Mouse (Mus musculus): Measurements from ENCODE around the gene Lman2l.

Lman2l gene
- long read RNA-seq, experiment 1, transcript Lman2l-204 (8 exons, 3,378 nt): major isoform, 57 of 74 reads
- long read RNA-seq, experiment 1, partial matches to known transcripts: 2 of 74 reads
- long read RNA-seq, experiment 1, other reads (novel, unspliced or antisense): 14 of 74 reads
- long read RNA-seq, experiment 2, full-length matches to known transcripts: 93 of 110 reads
- long read RNA-seq, experiment 2, partial matches to known transcripts: 4 of 110 reads
- long read RNA-seq, experiment 2, other reads (novel, unspliced or antisense): 13 of 110 reads

DNA sequence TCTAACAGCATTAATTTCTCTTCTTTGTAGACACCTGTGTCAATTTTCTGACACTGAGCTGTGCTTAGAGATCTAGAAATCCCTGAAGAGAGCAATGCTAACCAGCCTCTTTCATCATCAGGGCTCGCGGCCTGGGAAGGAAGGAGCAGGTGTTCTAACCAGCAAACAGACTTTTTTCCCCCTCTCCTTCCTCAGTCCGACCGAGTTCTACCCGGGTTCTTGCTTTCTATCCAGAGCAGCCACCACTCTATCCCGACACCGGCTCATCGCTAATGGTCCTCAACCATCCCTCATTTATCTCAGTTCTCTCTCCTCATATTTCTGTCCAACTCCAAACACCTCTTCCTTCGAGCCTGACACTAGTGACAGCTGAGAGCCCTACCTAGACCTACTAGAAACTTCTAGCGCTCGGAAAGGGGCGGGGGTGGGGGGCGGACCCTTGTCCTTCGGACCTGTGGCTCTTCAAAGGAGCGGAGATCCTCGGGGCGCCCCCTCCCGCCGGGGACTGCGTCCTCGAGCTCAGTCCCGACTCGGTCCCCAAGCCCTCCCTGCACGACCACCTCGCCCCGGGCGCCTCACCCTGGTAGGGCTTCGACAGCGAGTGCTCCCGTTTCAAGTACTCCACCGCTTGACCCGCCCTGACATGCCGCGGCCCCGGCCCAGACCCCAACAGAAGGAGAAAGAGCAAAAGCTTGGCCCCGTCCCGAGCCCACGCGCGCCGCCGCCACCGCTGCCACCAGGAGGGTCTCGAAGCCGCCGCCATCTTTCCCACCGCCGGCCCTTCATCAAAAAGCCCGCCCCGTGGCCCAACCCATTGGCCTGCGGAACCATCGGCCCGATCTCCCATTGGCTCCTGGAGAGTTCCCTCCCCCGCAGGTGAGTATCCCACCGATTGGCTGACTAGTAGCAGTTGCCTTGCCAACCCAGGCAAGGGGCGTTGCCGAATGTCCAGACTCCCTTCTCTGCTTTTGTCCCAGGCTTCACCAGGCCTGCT, at the start of gene Lman2l:
Gene Lman2l, minus strand, starts transcription at position 801 of the 994 bp plus-strand sequence.
- intact Hi-C loops (cut with DNase I): no loop called here

DNA sequence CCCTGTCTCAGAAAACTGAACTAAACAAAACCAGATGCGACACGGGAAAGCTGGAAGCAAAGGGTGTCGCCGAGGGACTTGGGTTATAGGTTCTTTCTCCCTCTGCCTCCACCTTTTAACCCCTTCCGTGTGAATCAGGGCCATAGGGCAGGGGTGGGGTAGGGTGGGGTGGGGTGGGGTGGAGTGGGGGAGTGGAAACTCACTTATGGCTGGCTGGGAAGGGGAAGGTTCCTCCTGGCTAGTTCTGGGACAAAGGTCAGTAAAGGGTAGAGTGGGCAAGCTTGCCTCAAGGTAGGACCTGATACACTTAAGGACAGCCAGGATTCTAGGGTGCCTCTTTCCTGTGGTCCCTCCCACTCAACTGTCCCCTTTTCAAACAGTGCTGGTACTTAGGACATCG, 48.2 kb upstream of the Lman2l start:
- intact Hi-C loops (cut with DNase I): no loop called here

DNA sequence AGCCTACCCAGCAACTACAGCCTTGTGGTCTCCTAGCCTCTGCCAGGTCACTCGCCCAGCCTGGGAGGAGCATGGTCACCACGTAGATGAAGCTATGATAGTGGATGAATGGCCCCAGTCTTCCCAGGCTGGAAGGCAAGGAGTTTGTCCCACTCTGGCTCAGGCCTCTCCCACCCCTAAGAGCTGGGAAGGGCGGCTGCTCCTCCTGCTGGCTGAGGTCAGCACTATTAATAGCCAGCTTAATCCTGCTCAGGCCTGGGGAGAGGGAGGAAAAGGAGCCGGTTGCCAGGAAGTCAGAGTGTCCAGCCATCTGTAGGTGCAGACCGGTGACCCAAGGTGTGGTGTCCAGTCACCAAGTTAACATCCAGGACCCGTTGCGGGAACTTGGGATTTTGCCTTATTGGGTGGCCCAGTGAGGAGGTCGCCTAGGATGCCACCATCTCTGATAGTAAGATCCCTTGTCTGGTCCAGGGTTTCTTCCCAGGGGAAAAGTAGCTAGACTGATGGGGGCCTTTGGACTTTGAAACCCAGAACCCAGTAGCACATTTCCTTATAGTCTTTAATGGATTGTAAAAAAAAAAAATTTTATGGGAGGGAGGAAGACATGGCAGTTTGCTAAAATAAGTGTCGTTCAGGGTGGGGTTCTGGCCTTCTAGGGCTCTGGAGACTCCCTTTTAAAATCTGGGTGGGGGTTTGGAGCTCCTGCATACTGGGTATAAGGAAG, 47.5 kb upstream of the Lman2l start:
- intact Hi-C loops (cut with DNase I): no loop called here

DNA sequence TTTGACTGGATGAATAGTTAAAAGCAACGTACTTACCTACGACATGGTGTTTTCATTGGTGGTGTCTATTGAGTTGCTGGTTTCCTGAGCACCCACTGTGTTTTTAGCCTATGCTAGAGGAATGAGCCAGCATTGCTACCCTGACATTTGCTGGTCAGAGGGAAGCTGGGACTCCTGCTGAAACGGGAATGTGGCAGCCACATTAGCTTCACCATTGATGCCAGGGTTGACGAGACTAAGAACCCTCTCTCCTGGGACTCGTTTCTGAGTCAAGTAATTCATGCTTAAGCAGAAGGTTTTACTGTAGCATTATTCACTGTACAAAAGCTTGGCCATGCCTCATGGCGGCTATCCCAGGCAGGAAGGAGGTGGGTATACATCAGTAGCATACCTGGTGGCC, 44.6 kb upstream of the Lman2l start:
- intact Hi-C loops (cut with DNase I): no loop called here

DNA sequence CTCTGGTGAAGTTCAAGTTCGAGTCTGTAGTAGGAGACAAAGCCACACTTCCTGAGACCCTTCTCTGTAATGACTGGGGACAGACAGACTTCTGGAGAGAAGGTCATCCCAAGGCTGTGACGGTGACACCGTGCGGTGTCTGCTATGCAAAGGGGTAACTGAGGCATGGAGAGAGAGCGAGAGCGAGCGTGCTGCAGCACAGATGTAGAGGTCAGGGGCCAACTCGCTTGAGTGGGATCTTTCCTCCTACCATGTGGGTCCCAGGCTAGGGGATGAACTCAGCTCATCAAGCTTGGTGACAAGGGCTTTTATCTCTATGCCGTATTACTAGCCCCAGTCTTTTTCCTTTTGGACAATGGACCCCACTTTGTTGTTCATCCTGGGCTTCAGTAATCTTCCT, 42.0 kb upstream of the Lman2l start:
- intact Hi-C loops (cut with DNase I): no loop called here

DNA sequence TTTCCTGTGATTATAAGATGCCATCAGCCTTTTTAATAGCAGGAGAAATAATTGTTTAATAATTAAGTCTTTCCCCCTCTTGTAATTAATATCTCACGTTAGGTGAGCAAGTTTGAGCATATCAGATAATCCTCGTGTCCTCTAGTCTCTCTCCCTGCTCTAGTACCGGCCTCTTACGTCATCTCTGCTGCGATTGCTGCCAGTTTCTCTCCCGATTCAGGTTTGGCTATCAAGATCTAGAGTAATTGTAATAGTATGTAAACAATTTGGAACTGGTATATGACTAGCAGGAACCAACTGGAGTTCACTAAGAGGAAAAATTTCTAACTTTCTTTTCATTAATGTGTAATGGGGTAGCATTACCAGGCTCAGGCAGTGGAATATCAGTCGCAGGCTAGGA, 40.0 kb upstream of the Lman2l start:
- intact Hi-C loops (cut with DNase I): no loop called here

DNA sequence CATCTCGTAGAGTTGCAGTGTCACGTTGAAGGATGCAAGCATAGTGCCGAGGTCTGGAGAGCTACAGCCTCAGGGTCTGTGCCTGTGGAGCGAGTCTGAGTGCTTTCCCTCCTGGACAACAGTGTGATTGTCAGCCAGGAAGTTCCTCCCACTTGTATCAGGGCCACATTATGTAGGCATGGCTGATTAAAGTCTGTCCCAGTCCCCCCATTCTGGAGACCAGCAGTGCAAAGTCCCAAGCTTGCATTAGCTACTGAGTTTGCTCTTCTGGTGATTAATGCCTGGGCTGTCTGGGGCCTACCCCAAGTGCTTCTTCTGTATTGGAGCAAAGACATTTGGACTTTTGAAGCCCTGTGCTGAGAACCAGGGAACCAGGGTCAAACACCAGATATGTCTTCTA, 38.8 kb upstream of the Lman2l start:
- intact Hi-C loops (cut with DNase I): no loop called here

DNA sequence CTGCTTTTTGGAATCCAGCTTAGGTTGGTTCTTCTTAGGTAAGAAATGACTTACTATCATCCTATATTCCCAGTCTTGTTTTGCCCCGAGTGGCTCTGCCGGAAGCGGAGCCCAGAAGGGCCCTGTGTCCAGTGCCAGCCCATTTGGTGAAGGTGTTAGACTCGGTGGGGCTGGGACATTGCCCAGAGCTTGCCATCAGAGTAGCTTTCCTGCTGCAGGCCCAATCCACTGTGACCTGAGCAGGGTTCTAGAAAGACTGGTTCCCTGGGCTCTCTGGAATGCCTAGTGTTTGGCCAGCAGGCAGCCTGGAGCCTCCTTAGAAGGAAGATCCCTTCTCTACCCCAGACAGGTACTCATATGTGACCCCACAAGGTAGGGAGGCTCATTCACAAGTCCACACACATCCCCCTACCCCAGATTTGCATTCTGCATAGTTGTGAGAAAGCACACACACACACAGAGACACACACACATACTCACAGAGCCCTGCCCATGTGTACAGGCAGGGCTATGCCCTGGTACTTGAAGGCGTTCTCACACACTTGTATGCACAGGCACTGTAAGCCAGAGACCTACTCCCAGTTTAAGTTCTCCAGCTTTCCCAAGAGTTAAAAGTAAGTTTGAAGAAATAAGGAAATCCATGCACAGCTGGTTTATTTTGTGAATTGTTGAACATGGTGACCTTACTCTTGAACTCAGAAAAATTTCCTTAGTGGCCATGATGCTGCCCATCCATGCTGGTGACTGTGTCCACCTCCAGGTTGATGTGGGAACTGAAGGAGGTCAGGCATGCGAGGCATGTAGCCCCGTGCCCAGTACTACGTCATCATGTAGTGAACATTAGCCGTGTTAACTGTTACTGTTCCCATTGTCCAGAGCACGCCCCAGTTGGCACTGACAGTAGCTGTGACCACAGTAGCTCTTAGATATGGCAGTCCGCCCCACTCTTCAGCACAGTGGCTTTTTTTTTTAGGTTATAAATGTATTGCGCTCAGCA, 35.1 kb upstream of the Lman2l start:
- intact Hi-C loops (cut with DNase I): loop anchor here (10.0 kb wide), 1 partner anchor 115 kb away; the partner anchor contains the start of gene Kansl3

DNA sequence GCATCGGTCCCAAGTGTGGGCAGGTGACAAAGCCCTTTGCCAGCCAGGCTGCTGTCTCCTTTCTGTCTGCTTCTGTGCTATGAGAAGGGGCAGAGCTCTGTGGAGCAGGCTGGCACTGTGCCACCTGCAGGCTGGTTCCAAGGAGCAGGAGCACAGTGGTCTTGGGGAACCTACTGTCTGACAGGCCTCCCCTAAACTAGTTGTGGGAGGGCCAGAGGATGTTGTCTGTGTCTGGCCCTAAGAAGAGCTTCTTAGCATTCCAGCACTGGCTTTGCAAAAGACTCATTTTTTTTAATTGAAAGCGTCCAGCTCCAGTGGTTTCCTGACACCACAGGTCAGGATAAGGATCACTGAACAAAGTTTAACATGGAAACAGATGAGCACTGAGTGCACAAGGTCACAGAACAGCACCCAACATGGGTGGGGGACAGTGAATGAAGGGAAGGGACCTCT, 33.3 kb upstream of the Lman2l start:
- intact Hi-C loops (cut with DNase I): loop anchor here (10.0 kb wide), 1 partner anchor 114 kb away; the partner anchor contains the start of gene Kansl3

DNA sequence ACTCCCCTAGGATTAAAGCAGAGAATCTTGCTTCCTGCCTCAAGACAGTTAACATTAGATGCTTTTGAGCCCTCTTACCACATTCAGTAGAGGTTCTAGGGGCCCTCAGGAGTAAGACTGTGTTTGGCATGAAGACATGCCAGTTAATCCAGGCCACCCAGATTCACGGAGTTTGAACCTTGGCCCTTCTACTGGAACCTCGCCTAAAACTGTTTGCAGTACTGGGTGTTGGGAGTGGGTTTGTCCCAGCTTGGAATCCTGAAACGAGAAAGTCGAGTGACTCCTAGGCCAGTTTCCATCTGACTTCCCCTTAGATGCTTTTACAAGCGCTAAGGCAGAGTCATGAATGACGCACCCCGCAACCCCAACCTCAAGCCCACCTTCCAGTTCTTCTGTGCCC, 31.4 kb upstream of the Lman2l start:
- intact Hi-C loops (cut with DNase I): loop anchor here (10.0 kb wide), 1 partner anchor 112 kb away; the partner anchor contains the start of gene Kansl3

DNA sequence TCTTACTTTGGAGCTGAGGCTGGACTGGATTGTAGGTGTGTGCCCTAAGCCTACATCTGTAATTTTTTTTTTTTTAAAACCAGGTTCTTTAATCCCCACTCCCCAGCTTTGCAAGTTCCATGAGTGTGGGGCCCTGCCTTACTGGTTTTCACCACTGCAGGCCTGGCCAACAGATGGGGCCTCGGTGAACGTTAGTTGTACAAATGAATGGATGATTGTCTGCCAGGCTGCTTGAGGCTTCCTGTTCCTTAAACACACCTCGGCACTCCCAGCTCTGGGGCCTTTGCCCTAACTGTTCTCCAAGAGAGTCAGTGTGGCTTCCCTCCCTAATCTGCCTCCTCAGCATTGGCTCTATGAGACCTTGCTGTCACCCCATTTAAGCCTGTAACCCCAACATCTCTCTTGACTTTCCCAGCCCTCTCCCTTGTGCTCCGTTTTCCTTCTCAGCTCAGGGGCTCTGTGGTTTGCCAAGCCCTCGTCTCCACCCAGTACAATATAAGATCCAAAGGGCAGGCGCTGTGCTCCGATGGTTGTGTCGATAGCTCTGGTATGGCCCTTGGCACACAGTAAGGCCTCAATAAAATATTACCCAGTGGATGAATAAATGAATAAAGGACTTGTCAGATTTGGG, 30.5 kb upstream of the Lman2l start:
- intact Hi-C loops (cut with DNase I): loop anchor here (10.0 kb wide), 1 partner anchor 111 kb away; the partner anchor contains the start of gene Kansl3

DNA sequence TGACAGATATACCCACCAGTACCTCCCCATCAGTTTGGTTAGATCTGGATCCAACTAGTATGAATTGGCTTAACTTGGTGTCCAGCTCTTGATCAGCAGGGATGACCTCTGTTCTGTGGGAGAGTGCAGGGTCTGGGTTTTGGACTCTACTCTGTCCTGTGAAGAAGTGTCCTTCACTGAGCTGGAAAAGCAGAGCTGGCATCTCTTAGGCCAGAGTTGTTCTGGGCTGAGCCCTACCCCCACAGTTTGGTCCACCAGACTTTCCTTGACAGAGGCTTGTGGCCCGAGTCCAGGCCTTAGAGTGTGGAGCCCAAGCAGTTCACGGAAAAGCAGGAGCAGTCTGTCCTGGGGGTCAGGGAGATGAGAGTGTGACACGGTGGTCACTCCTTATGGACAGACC, 29.6 kb upstream of the Lman2l start:
- intact Hi-C loops (cut with DNase I): loop anchor here (10.0 kb wide), 1 partner anchor 110 kb away; the partner anchor contains the start of gene Kansl3

DNA sequence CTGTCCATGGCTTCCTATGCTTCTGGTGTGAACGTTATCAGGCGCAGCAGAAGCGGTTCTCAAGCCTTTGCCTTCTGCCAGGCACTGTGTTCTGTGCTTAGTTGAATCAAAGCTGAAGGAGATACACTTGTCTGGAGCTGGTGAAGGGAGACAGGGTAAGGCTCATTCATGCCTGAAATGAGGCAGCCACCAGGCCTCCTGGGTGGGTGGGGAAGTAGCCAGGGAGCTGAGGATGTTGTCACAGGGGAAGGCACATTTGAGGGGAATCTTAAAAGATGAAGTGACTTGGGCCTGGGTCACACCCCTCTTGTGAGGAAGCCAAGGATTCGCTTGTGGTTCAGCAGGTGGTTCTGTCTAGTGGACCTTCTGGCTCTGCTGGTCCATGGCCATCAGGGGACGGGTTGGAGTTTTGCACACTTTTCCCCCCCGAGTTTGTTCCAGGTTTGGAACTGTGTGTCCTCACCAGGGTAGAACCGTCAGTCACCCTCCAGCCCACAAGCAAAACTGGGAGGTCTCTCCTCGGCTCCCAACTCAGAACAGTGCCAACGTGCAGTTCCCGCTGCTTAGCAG, 28.2 kb upstream of the Lman2l start:
- intact Hi-C loops (cut with DNase I): loop anchor here (10.0 kb wide), 1 partner anchor 108 kb away; the partner anchor contains the start of gene Kansl3

DNA sequence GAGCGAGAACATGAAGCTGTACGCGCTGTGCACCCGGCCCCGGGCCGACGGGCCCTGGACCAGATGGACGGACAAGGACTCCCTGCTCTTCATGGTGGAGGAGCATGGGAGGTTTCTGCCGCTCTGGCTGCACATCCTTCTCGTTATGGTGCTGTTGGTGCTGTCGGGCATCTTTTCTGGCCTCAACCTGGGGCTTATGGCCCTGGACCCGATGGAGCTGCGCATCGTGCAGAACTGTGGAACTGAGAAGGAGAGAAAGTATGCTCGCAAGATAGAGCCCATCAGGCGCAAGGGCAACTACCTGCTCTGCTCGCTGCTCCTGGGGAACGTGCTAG, 27.0 kb upstream of the Lman2l start:
- intact Hi-C loops (cut with DNase I): loop anchor here (10.0 kb wide), 1 partner anchor 107 kb away; the partner anchor contains the start of gene Kansl3

DNA sequence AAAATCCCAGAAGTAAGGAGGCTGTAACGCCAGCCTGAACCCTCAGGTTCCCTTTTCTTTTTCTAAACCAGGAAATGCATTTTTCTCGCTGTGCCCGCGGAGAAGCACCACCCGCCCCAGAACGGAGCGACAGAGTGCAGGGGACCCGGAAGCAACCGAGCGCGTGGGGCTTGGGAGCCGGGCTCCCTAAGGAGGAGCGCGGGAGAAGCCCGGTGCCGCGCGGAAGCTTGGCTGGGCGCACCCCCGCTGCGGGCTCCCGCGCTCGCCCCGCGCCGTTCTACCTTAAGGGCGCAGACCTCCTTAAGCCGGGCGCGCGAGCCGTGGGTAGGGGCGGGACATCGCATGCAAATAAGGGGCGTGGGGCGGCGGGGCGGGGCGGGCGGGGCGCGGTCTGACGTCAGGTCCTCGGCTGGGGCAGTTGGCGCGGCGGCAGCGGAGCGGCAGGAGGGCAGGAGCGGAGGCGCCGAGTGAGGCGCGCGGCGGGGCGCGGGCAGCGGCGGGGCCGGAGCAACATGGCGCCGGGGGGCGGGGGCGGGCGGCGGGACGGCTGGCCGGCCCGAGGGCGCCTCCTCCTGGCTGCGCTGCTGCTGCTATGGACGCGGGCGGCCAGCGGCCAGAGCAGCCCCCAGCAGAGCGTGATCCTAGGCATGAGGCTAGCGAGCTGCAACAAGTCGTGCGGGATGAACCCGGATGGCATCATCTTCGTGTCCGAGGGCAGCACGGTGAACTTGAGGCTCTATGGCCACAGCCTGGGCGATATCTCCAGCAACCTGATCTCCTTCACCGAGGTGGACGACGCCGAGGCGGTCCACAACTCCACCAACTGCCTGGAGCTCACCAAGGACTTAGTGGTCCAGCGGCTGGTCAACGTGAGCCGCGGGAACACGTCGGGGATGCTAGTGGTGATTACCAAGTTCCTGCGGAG, 26.4 kb upstream of the Lman2l start, which contains the start of gene Cnnm4:
Gene Cnnm4, plus strand, starts transcription at position 440 of the 925 bp plus-strand sequence.
- intact Hi-C loops (cut with DNase I): loop anchor here (10.0 kb wide), 1 partner anchor 107 kb away; the partner anchor contains the start of gene Kansl3

DNA sequence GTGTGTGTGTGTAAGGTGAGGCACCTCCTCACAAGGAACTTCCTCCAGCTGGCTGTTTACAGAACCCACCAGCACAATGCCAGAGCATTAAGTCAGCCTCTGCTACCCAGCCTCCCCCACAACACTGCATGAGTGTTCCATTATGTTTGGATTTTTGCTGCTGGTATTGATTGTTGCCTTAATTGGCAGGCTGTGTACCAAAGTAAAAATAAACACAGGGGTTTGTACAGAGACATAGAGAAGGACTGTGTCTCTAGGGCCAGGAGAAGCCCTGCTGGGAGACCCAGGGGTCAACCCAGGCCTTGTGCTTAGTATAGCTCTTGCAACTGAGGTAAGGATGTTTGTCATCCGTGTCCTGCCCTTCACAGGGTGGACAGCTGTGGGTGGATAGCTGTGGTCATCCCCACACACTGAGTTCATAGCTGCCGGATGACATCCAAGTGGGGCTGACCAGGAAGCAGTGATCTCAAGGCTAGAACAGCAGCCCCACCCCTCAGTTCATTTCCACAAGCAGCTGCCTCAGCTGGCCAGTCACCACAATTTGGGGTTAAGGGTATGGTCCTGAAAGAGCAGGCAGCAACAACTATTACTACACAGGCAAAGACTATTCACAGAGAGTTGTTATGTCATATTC, 24.9 kb upstream of the Lman2l start:
- intact Hi-C loops (cut with DNase I): loop anchor here (10.0 kb wide), 1 partner anchor 105 kb away; the partner anchor contains the start of gene Kansl3

DNA sequence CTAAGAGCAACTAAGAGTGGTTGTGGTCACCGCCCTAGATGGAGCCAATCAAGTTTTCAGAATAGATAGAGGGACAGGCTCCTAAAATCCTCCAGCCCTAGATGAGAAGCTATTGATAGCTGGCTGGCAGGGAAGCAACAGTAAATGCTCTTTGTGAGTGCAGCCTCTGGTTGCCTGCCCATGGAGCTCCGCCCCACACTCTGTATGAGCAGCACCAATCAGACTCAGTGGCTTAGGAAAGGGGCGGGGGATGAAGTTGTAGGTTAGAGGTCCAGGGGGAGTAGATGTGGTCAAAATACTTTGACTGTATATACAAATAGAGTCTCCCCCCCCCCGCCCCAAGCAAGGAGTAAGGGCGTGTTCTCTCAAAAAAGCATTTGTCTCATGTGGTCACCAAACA, 22.4 kb upstream of the Lman2l start:
- intact Hi-C loops (cut with DNase I): no loop called here

All from adrenal gland (tissue).